Mouse (Mus musculus): ENCODE measurements around the gene Hivep3.

- TF ChIP-seq CTCF (IDR thresholded peaks at IDR 0.05; ENCODE audit: control insufficient read depth, insufficient read depth, insufficient replicate concordance, low read depth, low read length) = no peak
- TF ChIP-seq POLR2A (IDR thresholded peaks at IDR 0.05; ENCODE audit: control insufficient read depth, low read depth, low read length) = no peak
These were observed 146.7 kb downstream of the Hivep3 start for GRCm38 (mm10) chr4:119880270-119880669.
